Mouse (Mus musculus) gonadal fat pad, adult 2 months (tissue): Measurements from ENCODE around the gene Nrg4. TPM values are rescaled to one million over a fixed set of nuclear protein-coding genes. Genes with fewer than 3 reads are reported as not detected.

ENCODE experiments used
- DNase-seq: peaks from one replicate; pipeline ENCODE4 v3.0.0-alpha.2; 2012; ENCODE audit warnings: low read depth
- polyA plus RNA-seq: library from polyadenylated mRNA; depleted of rRNA; stranded (reverse); fragments of >200 nt; gene quantifications from 2 replicates; pipeline ENCODE4 v1.2.3, GENCODE M21; 2012

Gene Nrg4
- polyA plus RNA-seq, 1 experiment, result 61.5 TPM

GRCm38 (mm10) chr9:55322641-55323040, 4.0 kb downstream of the Nrg4 start:
- DNase-seq, result no peak

GRCm38 (mm10) chr9:55313619-55314261, 12.9 kb downstream of the Nrg4 start:
- no peak for DNase-seq

DNA sequence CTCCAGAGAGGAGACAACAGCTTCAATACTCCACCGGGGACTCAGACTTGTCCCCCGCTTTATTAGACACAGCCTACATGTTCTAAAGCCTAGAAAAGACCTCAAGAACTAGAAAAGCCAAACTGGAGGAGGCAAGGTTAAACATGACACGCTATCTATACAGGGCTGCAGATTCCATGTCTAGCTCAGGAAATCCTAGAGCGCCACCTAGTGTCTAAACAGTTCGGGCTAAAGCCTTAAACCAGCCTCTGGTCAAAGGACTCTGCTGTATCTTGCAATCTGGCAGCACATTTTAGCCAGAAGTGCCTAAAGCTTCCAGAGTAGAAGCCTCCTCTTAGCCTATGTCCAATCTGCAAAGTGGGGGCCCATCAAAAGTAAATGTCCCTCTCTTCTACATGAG, 15.1 kb downstream of the Nrg4 start:
- DNase-seq, result peak; percentile 47

DNA sequence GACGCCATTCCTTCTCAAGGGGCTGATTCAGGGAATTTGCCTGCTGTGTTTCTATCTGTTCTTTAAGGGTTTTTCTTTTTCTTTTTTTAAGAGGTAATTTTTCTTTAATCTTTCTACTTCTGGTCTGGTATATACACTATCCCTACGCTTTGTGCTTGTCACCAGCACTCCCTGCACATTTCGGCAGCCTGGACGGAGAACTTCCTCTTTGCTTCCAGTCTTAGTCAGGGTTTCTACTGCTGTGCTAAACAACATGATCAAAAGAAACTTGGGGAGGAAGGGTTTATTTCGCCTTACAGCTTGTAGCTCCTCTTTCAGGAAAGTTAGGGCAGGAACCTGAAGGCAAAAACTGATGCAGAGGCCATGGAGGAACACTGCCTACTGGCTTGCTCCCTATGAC, 18.2 kb downstream of the Nrg4 start:
- DNase-seq, result no peak

DNA sequence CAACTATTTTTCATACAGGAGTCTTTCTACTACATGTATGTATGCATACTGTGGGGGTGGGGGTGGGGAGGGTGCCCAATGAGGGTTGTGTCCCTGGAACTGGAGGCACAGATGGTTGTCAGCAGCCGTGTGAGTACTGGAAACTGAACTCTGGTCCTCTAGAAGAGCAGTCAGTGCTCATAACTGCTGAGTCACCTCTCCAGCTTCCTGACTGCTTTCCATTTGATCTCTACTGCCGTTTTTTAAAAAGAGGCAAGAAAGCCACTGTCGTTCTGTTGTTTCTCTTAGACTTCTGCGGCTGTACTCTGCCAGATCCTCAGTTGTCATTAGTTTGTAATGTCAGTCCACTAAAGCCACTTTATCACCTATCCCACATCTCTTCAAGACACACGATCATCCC, 19.1 kb downstream of the Nrg4 start:
- DNase-seq, result no peak

GRCm38 (mm10) chr9:55307066-55307465, 19.6 kb downstream of the Nrg4 start:
- no peak for DNase-seq

GRCm38 (mm10) chr9:55296221-55296620, 30.4 kb downstream of the Nrg4 start:
- no peak for DNase-seq

DNA sequence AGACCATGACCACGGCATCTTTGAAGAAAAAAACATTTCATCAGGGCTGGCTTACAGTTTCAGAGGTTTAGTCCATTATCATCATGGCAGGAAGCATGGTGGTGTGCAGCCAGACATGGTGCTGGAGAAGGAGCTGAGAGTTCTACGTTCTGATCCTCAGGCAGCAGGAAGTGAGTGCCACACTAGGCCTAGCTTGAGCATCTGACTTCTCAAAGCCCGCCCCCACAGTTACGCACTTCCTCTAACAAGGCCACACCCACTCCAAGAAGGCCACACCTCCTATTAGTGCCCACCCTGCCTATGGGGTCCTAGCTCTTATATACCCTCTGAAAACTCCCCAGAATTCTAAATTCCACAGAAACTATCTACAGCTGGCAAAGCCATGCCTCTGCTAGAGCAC, 34.7 kb downstream of the Nrg4 start:
- no peak for DNase-seq

DNA sequence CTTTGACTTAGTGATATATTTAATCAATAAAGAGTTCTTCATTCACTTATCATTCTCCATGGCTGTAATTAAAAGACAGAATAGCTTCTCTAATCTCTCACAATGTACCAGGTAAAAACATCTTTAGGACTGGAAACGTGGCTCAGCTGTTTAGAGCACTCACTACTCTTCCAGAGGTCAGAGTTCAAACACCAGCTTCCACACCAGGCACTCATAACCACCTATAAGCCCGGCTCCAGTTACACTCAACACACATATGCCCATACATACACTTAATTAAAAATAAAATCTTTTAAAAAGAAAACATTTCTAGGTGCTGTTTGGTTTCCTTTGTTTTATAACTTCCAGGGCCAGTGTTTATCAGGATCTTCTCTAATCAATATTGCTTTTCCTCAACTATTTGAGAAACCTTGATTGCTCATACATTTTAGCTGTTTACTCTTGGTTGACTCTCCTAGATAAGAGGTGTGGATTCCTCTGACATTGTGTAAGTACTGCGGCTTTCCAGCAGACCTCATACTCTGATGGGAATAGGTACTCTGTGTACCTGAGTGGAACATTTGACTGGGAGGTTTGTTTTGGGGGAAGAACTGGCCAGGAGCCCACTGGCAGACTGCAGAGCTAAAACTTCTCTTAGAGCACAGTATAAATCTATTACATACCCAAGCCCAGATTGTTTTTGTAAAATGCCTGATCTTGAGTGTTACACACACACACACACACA, 37.0 kb downstream of the Nrg4 start:
- DNase-seq, result no peak

DNA sequence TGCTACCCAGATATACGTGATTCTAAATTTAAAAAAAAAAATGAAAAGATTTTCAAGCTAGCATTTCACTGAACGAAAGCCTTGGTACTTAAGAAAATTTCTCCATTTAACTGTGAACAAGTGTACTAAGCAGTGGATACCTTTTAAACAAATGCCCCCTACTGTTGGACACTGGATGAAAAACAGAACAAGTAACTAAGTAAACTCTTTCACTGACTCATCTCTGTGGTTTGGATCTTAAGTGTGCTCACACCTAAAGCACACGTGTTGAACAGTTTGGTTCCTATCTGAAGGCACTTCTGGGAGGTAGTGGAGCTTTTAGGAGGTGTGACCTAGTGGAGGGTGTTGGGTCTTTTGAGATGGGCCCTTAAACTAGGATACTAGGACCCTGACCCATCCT, 41.4 kb downstream of the Nrg4 start:
- DNase-seq, result no peak

- peak; percentile 77 for DNase-seq
Measured at GRCm38 (mm10) chr9:55283516-55283915, 43.1 kb downstream of the Nrg4 start.

DNA sequence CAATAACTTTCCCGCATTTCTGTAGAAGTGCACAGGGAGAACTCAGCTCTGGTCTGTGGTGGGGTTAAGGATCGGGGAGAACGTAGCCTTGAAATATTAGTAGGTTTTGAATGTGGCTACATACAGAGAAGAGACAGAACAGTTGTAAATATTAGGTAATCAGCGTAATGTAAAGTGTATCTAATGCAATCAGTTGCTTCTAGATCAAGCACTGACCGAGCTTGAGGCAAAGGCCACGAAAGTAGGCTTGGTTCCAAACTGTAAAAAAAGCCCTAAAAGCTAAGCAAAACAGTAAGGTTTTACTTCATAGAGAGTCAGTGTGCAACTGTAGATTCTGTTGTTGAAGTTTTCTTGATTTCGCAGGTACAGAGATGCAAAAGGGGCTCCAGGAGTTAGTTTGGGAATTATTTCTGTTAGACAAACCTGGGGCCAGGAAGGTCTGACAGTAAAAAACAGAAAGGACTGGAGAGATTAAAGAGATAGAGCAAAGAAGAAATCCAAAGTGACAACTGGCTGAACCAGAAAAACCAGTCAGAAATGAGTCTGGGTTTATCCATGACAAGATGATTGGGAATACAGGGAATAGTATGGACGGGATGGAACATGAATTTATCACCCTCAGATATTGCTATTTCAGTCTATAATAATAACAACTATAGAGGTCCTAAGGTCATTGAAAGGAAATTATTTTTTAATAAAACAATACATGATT, 47.4 kb downstream of the Nrg4 start:
- DNase-seq, result peak; percentile 83

DNA sequence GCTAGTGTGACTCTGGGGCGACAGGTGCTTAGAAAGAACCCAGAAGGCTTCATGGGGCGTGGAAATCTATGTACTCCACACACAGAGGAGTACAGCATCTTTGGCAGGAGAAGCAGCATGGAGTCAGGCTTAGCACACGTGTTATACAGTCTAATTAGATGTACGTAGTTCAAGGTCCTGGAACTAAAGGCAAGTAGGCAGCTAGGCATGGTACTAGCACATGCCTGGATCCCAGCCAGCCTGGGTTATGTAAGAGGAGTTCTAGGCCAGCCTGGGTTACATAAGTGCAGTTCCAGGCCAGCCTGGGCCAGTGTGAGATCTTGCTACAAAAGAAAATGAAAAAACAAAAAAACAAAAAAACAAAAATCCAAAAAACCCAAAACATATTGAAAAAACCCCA, 49.1 kb downstream of the Nrg4 start:
- DNase-seq, result no peak

DNA sequence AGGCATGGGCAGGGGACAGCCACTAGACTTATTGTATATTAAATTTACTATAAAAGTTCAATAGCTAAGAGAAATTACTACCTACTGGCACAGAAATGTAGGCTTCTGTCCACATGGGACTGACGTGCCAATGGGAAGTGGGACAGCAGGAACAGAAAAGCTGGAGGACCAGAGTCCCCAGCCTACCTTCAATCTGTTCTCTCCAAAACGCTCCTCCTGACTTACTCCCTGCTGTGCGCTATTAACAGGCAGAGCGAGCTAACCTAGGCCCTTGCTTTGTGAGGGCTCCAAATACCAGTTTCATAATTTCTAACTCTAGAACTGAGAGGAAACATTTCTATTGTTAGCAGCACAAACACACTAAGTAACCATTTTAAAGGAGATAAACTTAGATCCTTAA, 52.7 kb downstream of the Nrg4 start:
- no peak for DNase-seq

DNA sequence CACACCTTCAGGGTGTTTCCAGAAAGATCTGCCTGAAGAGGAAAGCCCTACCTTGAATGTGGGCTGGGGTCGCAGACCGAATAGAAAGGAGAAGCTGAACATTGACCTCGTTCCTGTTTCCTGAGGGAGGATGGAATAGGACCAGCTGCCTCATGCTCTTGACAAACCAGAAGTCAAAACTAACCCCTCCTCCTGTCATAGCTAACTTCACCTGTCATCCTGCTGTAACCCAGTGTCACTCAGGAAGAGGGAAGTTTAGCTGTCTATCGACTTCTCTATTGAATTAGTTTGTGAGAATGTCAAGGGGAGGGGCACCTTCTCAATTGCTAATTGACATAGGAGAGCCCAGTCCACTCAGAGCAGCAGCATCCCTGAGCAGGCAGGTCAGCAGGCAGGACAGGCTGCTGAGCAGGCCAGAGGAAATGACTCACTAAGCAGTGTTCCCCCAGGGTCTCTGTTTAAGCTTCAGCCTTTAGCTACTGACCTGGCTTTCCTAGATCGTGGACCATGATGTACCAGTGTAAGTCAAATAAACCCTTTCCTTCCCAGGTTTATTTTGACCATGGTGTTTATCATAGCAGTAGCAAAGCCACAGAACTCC, 54.6 kb downstream of the Nrg4 start:
- DNase-seq, result no peak

GRCm38 (mm10) chr9:55264356-55265302, 62.0 kb downstream of the Nrg4 start:
- peak; percentile 88 for DNase-seq

- DNase-seq, result no peak
Measured at GRCm38 (mm10) chr9:55259741-55260140, 66.9 kb downstream of the Nrg4 start.

GRCm38 (mm10) chr9:55257105-55257504, 69.5 kb downstream of the Nrg4 start:
- no peak for DNase-seq

- DNase-seq, result peak; percentile 93
Measured at GRCm38 (mm10) chr9:55255604-55256003, 71.0 kb downstream of the Nrg4 start.

GRCm38 (mm10) chr9:55255056-55255455, 71.6 kb downstream of the Nrg4 start:
- no peak for DNase-seq

DNA sequence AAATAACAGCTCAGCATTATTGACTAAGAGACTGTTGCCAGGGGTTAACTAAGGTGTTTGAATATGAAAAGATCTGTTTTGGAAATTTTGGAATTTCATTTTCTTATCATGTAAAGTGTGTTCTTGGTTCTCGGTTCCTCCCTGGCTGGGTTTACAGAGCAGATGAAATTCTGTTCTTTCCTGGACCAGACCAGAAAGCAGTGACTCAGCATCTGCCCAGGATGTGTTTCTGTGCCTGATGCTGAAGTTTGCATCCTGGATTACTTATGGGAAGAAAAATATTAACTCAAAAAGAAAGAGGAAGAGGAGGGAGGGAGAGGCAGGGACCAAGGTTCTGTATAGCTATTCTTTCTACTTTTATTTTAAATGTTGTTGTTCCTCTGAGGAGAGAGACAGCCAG, 72.8 kb downstream of the Nrg4 start:
- DNase-seq, result no peak
